Mouse (Mus musculus) kidney, adult 8-10 months (tissue): ENCODE data around the gene Atp8b2.

Experiments
- DNase-seq, 2 experiments: peaks; one replicate each; pipeline ENCODE4 v3.0.0; 2022

The Atp8b2 gene

DNA sequence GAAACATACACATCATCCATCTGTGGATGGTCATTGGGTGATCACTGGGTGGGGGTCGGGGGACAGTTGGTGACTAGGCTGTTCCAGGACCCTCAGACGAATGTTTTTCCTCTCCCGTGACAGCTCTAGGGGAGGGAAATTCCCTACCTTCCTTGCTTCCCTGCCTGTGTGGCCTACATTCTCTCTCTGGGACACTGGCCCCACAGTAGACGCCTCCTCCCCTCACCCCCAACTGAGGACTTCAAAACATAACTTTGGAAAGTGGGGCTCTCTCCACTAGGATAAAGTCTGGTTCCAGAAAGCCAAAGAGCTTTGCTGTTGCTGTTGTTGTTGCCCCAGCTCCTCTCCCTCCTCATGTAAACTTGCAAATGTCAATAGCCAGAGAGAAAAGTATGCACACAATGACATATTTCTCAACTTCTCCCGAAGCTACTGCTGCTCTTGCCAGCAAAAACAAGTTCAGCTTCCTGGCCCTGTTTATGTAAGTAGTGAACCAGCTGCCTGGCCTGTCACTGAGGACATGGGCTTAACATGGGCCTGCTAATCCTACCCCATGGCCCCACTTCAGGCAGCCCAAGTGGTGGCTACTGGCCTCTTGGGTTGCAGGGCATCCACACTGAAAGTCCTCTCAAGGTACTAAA lies 64.3 kb downstream of the Atp8b2 start:
- DNase-seq: peak; percentile 10 to 38

DNA sequence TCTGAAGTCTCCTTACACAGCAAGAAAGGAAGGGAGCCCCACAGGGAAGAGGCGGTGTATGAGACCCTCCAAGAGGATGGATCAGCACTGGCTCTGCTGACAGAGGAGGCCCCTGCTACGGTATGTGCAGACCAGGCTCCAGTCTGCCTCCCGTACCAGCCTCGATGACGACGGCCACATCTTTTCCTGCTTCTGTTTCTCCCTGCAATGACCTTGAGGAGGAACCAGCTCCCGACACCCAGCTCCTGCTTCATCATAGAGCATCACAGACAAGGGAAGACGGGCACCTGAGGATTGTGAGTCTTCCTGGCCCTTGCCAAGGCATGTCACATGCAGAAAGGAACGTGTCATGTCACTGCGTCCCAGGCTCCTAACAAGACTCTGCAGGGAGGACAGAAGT lies 65.3 kb downstream of the Atp8b2 start:
- DNase-seq: no peak

DNA sequence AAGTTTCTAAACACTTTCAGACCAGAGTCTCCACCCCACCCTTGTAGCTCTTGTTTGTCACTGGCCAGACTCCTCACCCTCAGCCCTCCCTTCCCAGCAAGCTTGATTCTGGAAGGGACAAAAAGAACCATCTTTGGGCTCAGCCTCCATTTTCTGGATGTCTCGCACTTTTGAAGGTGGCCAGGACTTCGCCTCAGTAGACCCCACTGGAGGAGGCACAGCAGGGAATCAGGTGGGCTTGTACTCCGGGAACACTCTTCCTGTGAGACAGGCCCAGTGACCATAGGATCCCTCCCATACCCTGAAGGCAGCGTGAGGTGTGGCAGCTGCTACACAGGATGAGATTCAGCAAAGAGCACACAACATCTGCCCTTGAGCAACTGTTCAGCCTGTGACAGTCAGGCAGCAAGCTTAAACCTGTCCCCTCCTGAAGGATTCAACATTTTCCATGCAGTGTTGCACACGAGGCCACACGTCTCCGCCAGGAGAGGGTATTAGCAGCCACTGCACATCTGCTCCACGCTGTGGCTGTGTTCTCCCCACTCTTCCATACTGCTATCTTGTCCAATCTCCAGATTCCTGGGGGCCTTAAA lies 66.0 kb downstream of the Atp8b2 start:
- no peak for DNase-seq

DNA sequence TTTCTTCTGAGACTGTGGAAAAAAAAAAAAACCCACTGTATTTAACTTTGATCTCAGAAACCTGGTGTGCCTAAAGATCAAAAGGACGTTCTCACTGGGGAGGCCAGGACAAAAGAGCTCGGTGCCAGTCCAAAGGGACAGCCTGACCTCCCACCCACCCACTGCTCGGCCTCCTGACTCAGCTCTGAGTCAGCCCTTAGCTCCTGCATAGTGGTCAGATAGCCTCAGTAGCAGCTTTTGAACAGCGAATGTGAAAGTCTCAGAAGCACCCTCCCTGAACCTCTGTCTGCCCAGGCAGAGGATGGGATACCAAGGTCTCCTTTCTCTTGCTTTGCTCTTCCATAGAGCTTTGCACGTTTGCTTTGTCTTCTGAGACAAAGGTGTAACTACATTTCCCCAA lies 66.7 kb downstream of the Atp8b2 start:
- DNase-seq: no peak

DNA sequence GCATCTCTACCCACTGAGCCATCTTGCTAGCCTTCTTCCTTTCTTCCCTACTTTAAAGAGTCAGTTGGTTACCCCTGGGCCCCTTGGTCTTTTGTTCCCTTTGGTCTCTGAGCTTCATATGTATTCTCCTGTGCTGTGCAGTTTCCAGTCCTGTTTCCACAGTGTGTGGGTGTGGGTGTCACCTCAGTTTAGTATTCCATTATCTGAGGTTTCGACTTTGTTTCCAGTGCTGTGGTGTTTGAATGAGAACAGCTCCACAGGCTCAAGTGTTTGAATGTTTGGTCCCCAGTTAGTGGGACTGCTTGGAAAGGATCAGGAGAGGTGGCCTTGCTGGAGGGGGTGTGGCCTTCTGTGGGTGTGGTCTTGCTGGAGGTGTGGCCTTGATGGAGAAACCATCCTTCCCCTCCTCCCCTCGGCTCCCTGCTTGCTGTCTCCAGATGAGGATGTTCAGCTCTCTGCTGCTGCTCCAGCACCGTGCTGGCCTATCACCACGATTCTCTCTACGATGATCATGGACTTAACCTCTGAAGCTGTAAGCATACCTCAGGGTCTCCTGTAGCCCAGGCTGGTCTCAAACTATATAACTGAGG lies 70.7 kb downstream of the Atp8b2 start:
- DNase-seq: no peak

DNA sequence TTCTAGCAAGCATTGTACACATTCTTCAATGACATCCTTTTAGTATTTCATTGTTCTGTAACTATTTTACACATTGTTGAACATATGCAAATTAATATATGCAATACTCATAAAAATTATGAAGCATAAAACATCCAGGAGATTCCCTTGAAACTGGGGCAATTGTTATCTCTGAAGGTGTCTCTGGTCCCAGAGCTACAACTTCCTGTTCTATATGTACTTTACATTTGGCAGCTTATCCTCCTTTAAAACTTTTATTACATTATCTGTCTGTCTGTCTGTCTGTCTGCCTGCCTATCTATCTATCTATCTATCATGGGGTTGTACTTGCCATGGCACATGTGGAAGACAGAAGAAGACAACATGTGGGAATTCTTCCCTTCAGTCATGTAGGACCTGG lies 71.6 kb downstream of the Atp8b2 start:
- no peak for DNase-seq

DNA sequence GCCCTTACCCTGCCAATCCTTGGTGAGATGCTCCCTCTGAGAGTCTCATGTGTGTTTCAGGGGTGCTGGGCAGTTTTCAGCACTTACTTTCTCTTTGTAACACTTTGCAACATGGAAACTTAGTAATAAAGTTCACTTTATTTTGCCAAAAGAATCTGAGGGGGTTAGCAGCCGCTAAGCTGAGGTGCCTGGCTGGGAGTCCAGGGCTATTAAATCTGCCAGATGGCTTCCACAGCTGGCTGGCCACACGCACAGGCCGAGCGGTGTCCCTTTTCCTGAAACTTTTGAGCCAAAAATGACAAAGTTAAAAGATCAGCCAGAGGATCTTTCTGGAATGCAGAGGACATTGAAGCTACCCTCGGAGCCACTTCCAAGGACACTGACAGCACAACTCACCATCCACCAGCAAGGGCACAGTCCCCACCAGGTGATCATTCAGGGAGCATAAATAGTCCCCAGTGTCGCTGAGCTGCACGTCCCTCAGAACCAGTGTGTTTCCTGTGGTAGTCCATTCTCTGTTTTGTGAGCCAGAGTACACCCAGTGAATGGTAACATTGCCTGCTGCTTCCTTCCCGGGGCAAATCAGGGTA lies 73.4 kb downstream of the Atp8b2 start:
- DNase-seq: no peak
